Mouse (Mus musculus) cortical plate, adult 2 months (tissue): ENCODE measurements around the gene 1700020D05Rik.

ENCODE experiments used
- CTCF ChIP-seq: fragments of 200-500 bp; IDR thresholded peaks from 2 replicates; pipeline ENCODE4 v1.5.1; 2011; ENCODE audit warnings: mild to moderate bottlenecking, control low read depth, low read length; ENCODE audit not compliant: insufficient read depth; ENCODE audit errors: extremely low read depth
- POLR2A ChIP-seq: fragments of 200-500 bp; IDR thresholded peaks from 2 replicates; pipeline ENCODE4 v1.6.1; 2011; ENCODE audit warnings: mild to moderate bottlenecking, low read length, control low read depth; ENCODE audit not compliant: insufficient read depth; ENCODE audit errors: extremely low read depth

DNA sequence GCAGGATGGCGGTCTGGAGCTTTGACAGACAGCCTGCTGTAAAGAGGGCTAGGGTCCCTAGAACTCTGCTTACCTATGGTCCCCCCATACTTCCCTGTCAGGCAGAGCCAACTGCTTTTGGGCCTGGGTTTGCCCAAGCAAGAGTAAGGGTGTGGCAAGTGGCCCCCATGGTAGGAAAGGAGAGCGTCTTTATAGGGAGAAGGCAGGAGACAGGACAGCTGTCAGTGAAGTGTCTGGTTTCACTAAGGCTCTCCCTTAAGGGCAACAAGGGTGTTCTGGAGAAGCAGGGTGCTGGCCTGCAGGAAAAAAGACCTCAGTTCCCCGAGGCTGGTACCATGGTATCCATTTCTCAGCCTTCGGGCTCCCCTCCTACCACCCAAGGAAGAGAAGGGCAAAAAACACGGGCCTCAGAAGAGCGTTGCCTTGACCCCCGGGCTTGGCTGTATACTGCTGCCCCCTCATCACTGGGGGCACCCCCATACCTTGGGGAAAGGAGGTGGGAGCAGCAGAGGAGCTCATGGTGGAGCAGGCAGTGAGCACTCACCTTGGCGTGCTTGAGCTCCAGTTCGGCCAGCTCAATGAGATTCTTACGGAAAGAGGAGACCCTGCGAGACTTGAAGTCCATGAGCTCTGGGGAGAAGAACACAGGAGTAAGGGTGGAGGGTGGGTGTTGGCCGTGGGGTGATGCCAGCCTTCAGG lies 8.1 kb downstream of the 1700020D05Rik start:
- TF ChIP-seq POLR2A (no peak), CTCF (no peak)
